Mouse (Mus musculus): Measurements from ENCODE around the gene Tmem108. TPM values are rescaled to one million over a fixed set of nuclear protein-coding genes. Genes with fewer than 3 reads are reported as not detected.
A peak's percentile ranks its signal among the peaks of the same experiment; 100 is the strongest.

Tmem108 gene
- total RNA-seq, 2 experiments from 2014 or later: 3.8 to 6.1 TPM

- intact Hi-C loops (cut with DNase I): no loop called here
- DNase-seq (ENCODE audit: low spot score): no peak
Observed at GRCm38 (mm10) chr9:103523008-103523407, 238.6 kb downstream of the Tmem108 start.

GRCm38 (mm10) chr9:103513884-103514283 is 247.8 kb downstream of the Tmem108 start:
- intact Hi-C loops (cut with DNase I): no loop called here
- no peak for DNase-seq (ENCODE audit: low spot score)

GRCm38 (mm10) chr9:103512257-103512656 is 249.4 kb downstream of the Tmem108 start:
- DNase-seq (ENCODE audit: low spot score): no peak
- intact Hi-C loops (cut with DNase I): no loop called here

GRCm38 (mm10) chr9:103506968-103507584 is 254.6 kb downstream of the Tmem108 start:
- DNase-seq (ENCODE audit: low spot score): no peak
- intact Hi-C loops (cut with DNase I): no loop called here

GRCm38 (mm10) chr9:103505067-103505466 is 256.6 kb downstream of the Tmem108 start:
- DNase-seq (ENCODE audit: low spot score): no peak
- intact Hi-C loops (cut with DNase I): no loop called here

GRCm38 (mm10) chr9:103504646-103505045 is 257.0 kb downstream of the Tmem108 start:
- intact Hi-C loops (cut with DNase I): loop anchor here (5.0 kb wide), 1 partner anchor 53 kb away; no protein-coding TSS in a partner anchor

GRCm38 (mm10) chr9:103503586-103504298 is 257.9 kb downstream of the Tmem108 start:
- intact Hi-C loops (cut with DNase I): loop anchor here (5.0 kb wide), 1 partner anchor 54 kb away; no protein-coding TSS in a partner anchor
- no peak for DNase-seq (ENCODE audit: low spot score)

More at GRCm38 (mm10) chr9:103504646-103505045, 257.0 kb downstream of the Tmem108 start:
- DNase-seq (ENCODE audit: low spot score): no peak

- DNase-seq (ENCODE audit: low spot score): no peak
- intact Hi-C loops (cut with DNase I): loop anchor here (5.0 kb wide), 1 partner anchor 55 kb away; no protein-coding TSS in a partner anchor
Observed at GRCm38 (mm10) chr9:103502655-103503054, 259.0 kb downstream of the Tmem108 start.

- no peak for DNase-seq (ENCODE audit: low spot score)
- intact Hi-C loops (cut with DNase I): loop anchor here (5.0 kb wide), 1 partner anchor 55 kb away; no protein-coding TSS in a partner anchor
Observed at GRCm38 (mm10) chr9:103501861-103502364, 259.7 kb downstream of the Tmem108 start.

- intact Hi-C loops (cut with DNase I): no loop called here
- DNase-seq (ENCODE audit: low spot score): no peak
Observed at GRCm38 (mm10) chr9:103499366-103499765, 262.3 kb downstream of the Tmem108 start.

GRCm38 (mm10) chr9:103498699-103499098 is 262.9 kb downstream of the Tmem108 start:
- intact Hi-C loops (cut with DNase I): no loop called here
- no peak for DNase-seq (ENCODE audit: low spot score)

- intact Hi-C loops (cut with DNase I): loop anchor here (2.0 kb wide), 2 partner anchors 129 to 263 kb away; no protein-coding TSS in a partner anchor
- no peak for DNase-seq (ENCODE audit: low spot score)
Observed at GRCm38 (mm10) chr9:103495391-103495790, 266.2 kb downstream of the Tmem108 start.

GRCm38 (mm10) chr9:103494346-103495020 is 267.2 kb downstream of the Tmem108 start:
- intact Hi-C loops (cut with DNase I): loop anchor here (1.0 to 2.0 kb wide), 3 partner anchors 130 to 503 kb away; no protein-coding TSS in a partner anchor

GRCm38 (mm10) chr9:103491985-103492384 is 269.7 kb downstream of the Tmem108 start:
- intact Hi-C loops (cut with DNase I): loop anchor here (2.0 kb wide), 1 partner anchor 505 kb away; no protein-coding TSS in a partner anchor
- DNase-seq (ENCODE audit: low spot score): no peak

More at GRCm38 (mm10) chr9:103494346-103495020, 267.2 kb downstream of the Tmem108 start:
- peak; percentile 70 for DNase-seq (ENCODE audit: low spot score)

- intact Hi-C loops (cut with DNase I): loop anchor here (1.0 to 2.0 kb wide), 2 partner anchors 269 to 506 kb away; no protein-coding TSS in a partner anchor
- peak; percentile 44 for DNase-seq (ENCODE audit: low spot score)
Observed at GRCm38 (mm10) chr9:103490439-103490838, 271.2 kb downstream of the Tmem108 start.

GRCm38 (mm10) chr9:103489883-103490282 is 271.8 kb downstream of the Tmem108 start:
- no peak for DNase-seq (ENCODE audit: low spot score)
- intact Hi-C loops (cut with DNase I): loop anchor here (1.0 to 2.0 kb wide), 2 partner anchors 269 to 507 kb away; no protein-coding TSS in a partner anchor

- intact Hi-C loops (cut with DNase I): no loop called here
- no peak for DNase-seq (ENCODE audit: low spot score)
Observed at GRCm38 (mm10) chr9:103489096-103489495, 272.5 kb downstream of the Tmem108 start.

GRCm38 (mm10) chr9:103486262-103486661 is 275.4 kb downstream of the Tmem108 start:
- DNase-seq (ENCODE audit: low spot score): no peak
- intact Hi-C loops (cut with DNase I): no loop called here

GRCm38 (mm10) chr9:103485606-103486005 is 276.0 kb downstream of the Tmem108 start:
- intact Hi-C loops (cut with DNase I): no loop called here
- DNase-seq (ENCODE audit: low spot score): no peak
